Mouse (Mus musculus) lung, embryonic 16.5 days (tissue): Measurements from ENCODE around the gene Phactr2. TPM values are rescaled to one million over a fixed set of nuclear protein-coding genes. Genes with fewer than 3 reads are reported as not detected.

ENCODE experiments used
- ATAC-seq: fragments of 200-750 bp; cut with Nextera tagmentation; 2 replicates; pipeline ENCODE4 v1.8.0; 2017; ENCODE audit warnings: low read depth, mild to moderate bottlenecking, moderate library complexity
- H3K27ac ChIP-seq: fragments of 300-500 bp; sonication (generic); 2 replicates; pipeline ENCODE4 v1.5.1; 2014; ENCODE audit warnings: mild to moderate bottlenecking, control low read depth, low read length
- H3K27me3 ChIP-seq: fragments of 300-500 bp; sonication (generic); 2 replicates; pipeline ENCODE4 v1.6.1; 2014; ENCODE audit warnings: low read depth, low read length, mixed read lengths; ENCODE audit not compliant: control insufficient read depth, insufficient read depth
- H3K36me3 ChIP-seq: fragments of 300-500 bp; sonication (generic); 2 replicates; pipeline ENCODE4 v1.6.1; 2014; ENCODE audit warnings: low read length; ENCODE audit not compliant: control insufficient read depth, insufficient read depth
- H3K4me1 ChIP-seq: fragments of 300-500 bp; sonication (generic); replicated peaks from 2 replicates; pipeline ENCODE4 v1.6.1; 2014; ENCODE audit warnings: low read length, mixed read lengths; ENCODE audit not compliant: control insufficient read depth, insufficient read depth
- H3K4me2 ChIP-seq: fragments of 300-500 bp; sonication (generic); 2 replicates; pipeline ENCODE4 v1.6.1; 2014; ENCODE audit warnings: low read depth, low read length, control low read depth
- H3K4me3 ChIP-seq: fragments of 300-500 bp; sonication (generic); 2 replicates; pipeline ENCODE4 v1.5.1; 2014; ENCODE audit warnings: mild to moderate bottlenecking, low read length, control low read depth
- H3K9ac ChIP-seq: fragments of 300-500 bp; sonication (generic); 2 replicates; pipeline ENCODE4 v1.6.1; 2014; ENCODE audit warnings: low read length, control low read depth
- H3K9me3 ChIP-seq: fragments of 300-500 bp; sonication (generic); 2 replicates; pipeline ENCODE4 v1.6.1; 2016; ENCODE audit warnings: low read length; ENCODE audit not compliant: control insufficient read depth
- WGBS: fragments of 180-500 bp; shearing (Covaris S2); extraction: QIAGEN DNeasy Blood & Tissue Kit; methylation state at CpG from one replicate; pipeline ENCODE4 v1.1.7; 2014; 5-methylcytosine and 5-hydroxymethylcytosine counted together
- polyA plus RNA-seq: library from polyadenylated mRNA; unstranded; fragments of >200 nt; fragmentation: Nextera tagmentation; extraction: Ambion mirVana; gene quantifications from 2 replicates; pipeline ENCODE4 v1.2.1, GENCODE M21; 2015

Phactr2 gene
- polyA plus RNA-seq, 1 experiment from 2014 or later: 22.3 TPM

- Histone ChIP-seq H3K27me3 (no peaks in the 10 kb centered on the region), H3K36me3 (peaks cover 15% of the 10 kb centered on the region)
- WGBS: under 1% methylated on average over 38 of the region's 43 CpGs
Observed at GRCm38 (mm10) chr10:13192731-13193351, 281.4 kb downstream of the Phactr2 start, which contains the start of gene Ltv1. Ltv1 (minus strand) TSS chr10:13193168.

GRCm38 (mm10) chr10:13189881-13190280, 284.3 kb downstream of the Phactr2 start:
- WGBS: 66% methylated on average over 5 of the region's 5 CpGs
- no peak overlapping the region for H3K4me2 ChIP-seq
- no peak overlapping the region for H3K4me3 ChIP-seq
- H3K27me3 ChIP-seq: no peaks in the 10 kb centered on the region
- H3K27ac ChIP-seq: no peak overlapping the region
- no peaks in the 10 kb centered on the region for H3K9me3 ChIP-seq
- no peak overlapping the region for H3K9ac ChIP-seq
- H3K4me1 ChIP-seq: peaks cover 3% of the 10 kb centered on the region; the same call in 1 of the 2 replicates
- no peak for ATAC-seq
- peaks cover 28% of the 10 kb centered on the region for H3K36me3 ChIP-seq

More at GRCm38 (mm10) chr10:13192731-13193351, 281.4 kb downstream of the Phactr2 start, which contains the start of gene Ltv1:
- Histone ChIP-seq H3K4me2 (peak within 1 kb of the TSS; percentile 48), H3K9ac (peak within 1 kb of the TSS; percentile 73), H3K9me3 (no peaks in the 10 kb centered on the region), H3K4me1 (peaks cover 3% of the 10 kb centered on the region; the same call in 1 of the 2 replicates), H3K27ac (peak within 1 kb of the TSS; percentile 76), H3K4me3 (peak within 1 kb of the TSS; percentile 71)
- peak; percentile 100 for ATAC-seq

GRCm38 (mm10) chr10:13186754-13187153, 287.5 kb downstream of the Phactr2 start:
- Histone ChIP-seq H3K27ac (no peak overlapping the region), H3K27me3 (no peaks in the 10 kb centered on the region), H3K4me1 (no peaks in the 10 kb centered on the region; the same call in 1 of the 2 replicates), H3K36me3 (peaks cover 42% of the 10 kb centered on the region), H3K4me2 (no peak overlapping the region), H3K9ac (no peak overlapping the region), H3K4me3 (no peak overlapping the region), H3K9me3 (no peaks in the 10 kb centered on the region)
- WGBS: 85% methylated on average over 3 of the region's 3 CpGs
- no peak for ATAC-seq

- Histone ChIP-seq H3K9me3 (no peaks in the 10 kb centered on the region), H3K27me3 (no peaks in the 10 kb centered on the region), H3K36me3 (peaks cover 45% of the 10 kb centered on the region), H3K4me1 (no peaks in the 10 kb centered on the region), H3K9ac (no peak overlapping the region), H3K27ac (no peak overlapping the region), H3K4me3 (no peak overlapping the region), H3K4me2 (no peak overlapping the region)
- ATAC-seq: no peak
- 82% methylated on average over 4 of the region's 4 CpGs for WGBS
Observed at GRCm38 (mm10) chr10:13184170-13184766, 289.9 kb downstream of the Phactr2 start.

GRCm38 (mm10) chr10:13180211-13180610, 294.0 kb downstream of the Phactr2 start:
- Histone ChIP-seq H3K9ac (no peak overlapping the region), H3K4me2 (no peak overlapping the region), H3K9me3 (no peaks in the 10 kb centered on the region; the same call in 1 of the 2 replicates), H3K27ac (no peak overlapping the region), H3K4me3 (no peak overlapping the region), H3K36me3 (peaks cover 42% of the 10 kb centered on the region), H3K4me1 (no peaks in the 10 kb centered on the region), H3K27me3 (no peaks in the 10 kb centered on the region)
- 59% methylated on average over 7 of the region's 7 CpGs for WGBS
- ATAC-seq: peak; percentile 56; the same call in 1 of the 2 replicates

GRCm38 (mm10) chr10:13177973-13178624, 296.1 kb downstream of the Phactr2 start, which contains the start of gene Zc2hc1b:
Zc2hc1b (minus strand) TSS chr10:13178023.
- H3K4me3 ChIP-seq: no peak within 1 kb of the TSS
- H3K4me1 ChIP-seq: no peaks in the 10 kb centered on the region
- no peak within 1 kb of the TSS for H3K9ac ChIP-seq
- no peaks in the 10 kb centered on the region; the same call in 1 of the 2 replicates for H3K9me3 ChIP-seq
- no peak for ATAC-seq
- no peaks in the 10 kb centered on the region for H3K27me3 ChIP-seq
- 68% methylated on average over 7 of the region's 7 CpGs for WGBS
- no peak within 1 kb of the TSS for H3K27ac ChIP-seq
- H3K36me3 ChIP-seq: peaks cover 33% of the 10 kb centered on the region
- no peak within 1 kb of the TSS for H3K4me2 ChIP-seq

- no peak for ATAC-seq
- 73% methylated on average over 7 of the region's 7 CpGs for WGBS
- H3K4me3 ChIP-seq: no peak overlapping the region
Observed at GRCm38 (mm10) chr10:13175866-13176265, 298.3 kb downstream of the Phactr2 start.

GRCm38 (mm10) chr10:13172798-13173221, 301.4 kb downstream of the Phactr2 start:
- H3K27ac ChIP-seq: peak overlapping the region; percentile 20; the same call in 1 of the 2 replicates

More at GRCm38 (mm10) chr10:13175866-13176265, 298.3 kb downstream of the Phactr2 start:
- Histone ChIP-seq H3K27me3 (no peaks in the 10 kb centered on the region), H3K4me1 (peaks cover 16% of the 10 kb centered on the region), H3K9me3 (no peaks in the 10 kb centered on the region; the same call in 1 of the 2 replicates), H3K36me3 (peaks cover 18% of the 10 kb centered on the region), H3K9ac (no peak overlapping the region), H3K27ac (no peak overlapping the region), H3K4me2 (no peak overlapping the region)

GRCm38 (mm10) chr10:13171461-13171860, 302.8 kb downstream of the Phactr2 start:
- ATAC-seq: peak; percentile 64
- no peak overlapping the region for H3K4me2 ChIP-seq
- H3K27me3 ChIP-seq: no peaks in the 10 kb centered on the region
- H3K9ac ChIP-seq: no peak overlapping the region
- no peak overlapping the region for H3K4me3 ChIP-seq
- WGBS: 21% methylated on average over 2 of the region's 2 CpGs
- H3K4me1 ChIP-seq: peaks cover 23% of the 10 kb centered on the region
- H3K9me3 ChIP-seq: no peaks in the 10 kb centered on the region
- peaks cover under 1% of the 10 kb centered on the region; the same call in 1 of the 2 replicates for H3K36me3 ChIP-seq
- H3K27ac ChIP-seq: peak overlapping the region; percentile 78

More at GRCm38 (mm10) chr10:13172798-13173221, 301.4 kb downstream of the Phactr2 start:
- Histone ChIP-seq H3K36me3 (peaks cover 2% of the 10 kb centered on the region; the same call in 1 of the 2 replicates), H3K4me2 (no peak overlapping the region), H3K27me3 (no peaks in the 10 kb centered on the region), H3K9me3 (no peaks in the 10 kb centered on the region), H3K4me1 (peaks cover 23% of the 10 kb centered on the region), H3K9ac (no peak overlapping the region), H3K4me3 (no peak overlapping the region)
- ATAC-seq: no peak
- 35% methylated on average over 10 of the region's 10 CpGs for WGBS
